Mouse (Mus musculus) CD4-positive naive resting alpha-beta T cell, adult 76 days (primary cell): Measurements from ENCODE around the gene Zfp345. TPM values are rescaled to one million over a fixed set of nuclear protein-coding genes. Genes with fewer than 3 reads are reported as not detected.

ENCODE experiments used
- total RNA-seq: library from RNA; stranded (reverse); gene quantifications from one replicate; pipeline ENCODE4 v1.2.4, GENCODE M21; 2023

Zfp345 gene
- total RNA-seq: 0.53 TPM

DNA sequence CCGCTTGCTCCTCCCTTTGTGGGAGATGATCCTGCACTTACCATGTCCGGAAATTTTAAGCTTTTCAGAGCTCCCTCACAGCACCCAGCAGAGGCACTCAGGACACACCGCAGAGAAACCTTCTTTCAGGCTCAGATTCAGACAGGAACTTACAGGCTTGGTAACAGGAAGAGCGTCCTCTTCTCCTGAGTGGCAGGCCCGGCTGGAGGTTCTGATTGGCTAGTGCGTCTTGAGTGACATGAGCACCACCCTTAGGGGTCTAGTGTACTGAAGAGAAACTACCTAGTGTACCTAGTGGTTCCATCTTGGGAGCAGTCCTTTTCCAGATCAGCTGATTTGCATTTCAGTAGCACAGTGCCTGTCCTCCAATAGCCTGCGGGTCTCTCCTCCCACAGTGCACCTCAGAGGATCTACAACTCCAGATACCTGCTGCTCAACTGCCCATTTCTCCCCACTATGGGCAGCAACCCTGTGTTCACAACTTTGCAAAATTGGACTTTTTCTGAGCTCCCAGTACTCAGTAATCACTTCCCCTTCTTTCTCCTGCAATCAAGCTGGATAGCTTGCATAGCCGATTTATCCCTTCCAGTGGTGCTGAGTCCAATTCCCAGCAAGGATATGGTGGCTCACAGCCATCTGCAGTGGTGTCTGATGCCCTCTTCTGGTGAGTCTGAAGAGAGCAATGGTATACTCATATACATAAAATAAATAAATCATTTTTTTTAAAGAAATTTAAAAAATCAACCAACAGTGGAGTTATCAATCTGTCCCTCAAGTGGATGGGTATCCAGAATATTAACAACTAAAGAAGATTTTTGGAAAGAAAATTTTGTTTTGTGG is at the start of gene Zfp345:
TSS of gene Zfp345 (minus strand) at position 153 of the 840 bp plus-strand sequence.

DNA sequence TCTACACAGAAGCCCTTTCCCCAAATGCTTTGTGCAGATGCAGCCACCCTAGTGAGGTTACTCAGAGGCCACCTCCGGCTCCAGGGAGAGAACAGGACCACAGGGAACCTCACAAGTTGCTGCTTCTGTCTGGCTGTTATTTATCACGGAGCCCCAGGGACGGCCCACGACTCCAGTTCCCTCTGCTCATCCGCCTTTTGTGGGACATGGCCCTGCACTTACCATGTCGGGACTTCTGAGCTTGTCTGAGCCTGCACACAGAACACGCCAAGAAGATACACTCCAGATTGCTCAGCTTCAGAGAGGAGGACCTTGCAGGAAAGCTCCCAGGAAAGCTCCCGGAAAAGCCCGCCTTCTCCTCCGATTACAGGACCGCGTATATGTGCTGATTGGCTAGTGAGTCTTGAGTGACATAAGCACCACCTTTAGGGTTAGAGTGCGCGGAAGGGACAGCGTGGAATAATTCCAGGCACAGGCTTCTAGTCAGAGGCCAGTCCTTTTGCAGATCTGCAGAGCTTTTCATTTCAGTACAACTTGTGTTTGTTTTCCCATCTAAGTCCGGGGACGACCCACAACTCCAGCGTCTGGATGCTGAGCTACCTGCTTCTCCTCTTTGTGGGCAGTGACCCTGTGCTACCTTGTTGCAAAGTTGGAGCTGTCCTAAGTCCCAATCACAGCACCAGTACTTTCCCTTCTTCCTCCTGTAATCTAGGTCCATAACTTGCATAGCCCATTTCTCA is 33.5 kb downstream of the Zfp345 start, which contains the start of gene Zfp442:
TSS of gene Zfp442 (minus strand) at position 307 of the 740 bp plus-strand sequence.

Other genes starting within 250 kb of the Zfp345 start
- gene Gm21994, start 229.5 kb downstream of the Zfp345 start, total RNA-seq: 6.2 TPM
- gene Gm14124, start 227.6 kb downstream of the Zfp345 start, total RNA-seq: not detected
- 3.5 TPM for gene Gm10130, start 161.4 kb downstream of the Zfp345 start, total RNA-seq
- gene 3300002I08Rik, start 122.3 kb downstream of the Zfp345 start, total RNA-seq: 4.3 TPM
- gene Zfp442, start 33.6 kb downstream of the Zfp345 start, total RNA-seq: 2.7 TPM
- 8.2 TPM for gene Cst7, start 85.3 kb upstream of the Zfp345 start, total RNA-seq
- 23.9 TPM for gene Apmap, start 123.5 kb upstream of the Zfp345 start, total RNA-seq
- gene Acss1, start 183.4 kb upstream of the Zfp345 start, total RNA-seq: 35.6 TPM
- gene Vsx1, start 204.3 kb upstream of the Zfp345 start, total RNA-seq: not detected